Mouse (Mus musculus) thymus, adult 18-20 months (tissue): ENCODE measurements around the gene Il2rb.

ENCODE experiments used
- DNase-seq, 2 experiments: peaks; one replicate each; pipeline ENCODE4 v3.0.0; 2022; ENCODE audit warnings: mixed read lengths in 2 of 2

Il2rb gene

GRCm38 (mm10) chr15:78494968-78495406 is at the start of gene Il2rb:
Gene Il2rb (minus strand): TSS chr15:78495271.
- peak in 1 of 2 experiments; percentile 42 for DNase-seq

GRCm38 (mm10) chr15:78544561-78545001 is 49.5 kb upstream of the Il2rb start, which contains the start of gene Sstr3:
Gene Sstr3 (minus strand): TSS chr15:78544685.
- DNase-seq = no peak

GRCm38 (mm10) chr15:78544041-78544440 is 49.0 kb upstream of the Il2rb start:
- no peak for DNase-seq

- no peak for DNase-seq
These were observed 47.8 kb upstream of the Il2rb start for GRCm38 (mm10) chr15:78542767-78543303.

GRCm38 (mm10) chr15:78542098-78542766 is 47.2 kb upstream of the Il2rb start:
- no peak for DNase-seq

GRCm38 (mm10) chr15:78541606-78542005 is 46.5 kb upstream of the Il2rb start:
- no peak for DNase-seq

- no peak for DNase-seq
These were observed 46.0 kb upstream of the Il2rb start for GRCm38 (mm10) chr15:78541036-78541435.

- DNase-seq = no peak
These were observed 40.8 kb upstream of the Il2rb start for GRCm38 (mm10) chr15:78535723-78536421.

- no peak for DNase-seq
These were observed 38.3 kb upstream of the Il2rb start for GRCm38 (mm10) chr15:78533346-78533835.

GRCm38 (mm10) chr15:78532566-78533345 is 37.7 kb upstream of the Il2rb start:
- DNase-seq = no peak

GRCm38 (mm10) chr15:78531901-78532469 is 36.9 kb upstream of the Il2rb start:
- DNase-seq = peak; percentile 87 to 91

GRCm38 (mm10) chr15:78531451-78531720 is 36.3 kb upstream of the Il2rb start:
- no peak for DNase-seq

GRCm38 (mm10) chr15:78530671-78531450 is 35.8 kb upstream of the Il2rb start, which contains the start of gene C1qtnf6:
Gene C1qtnf6 (minus strand): TSS chr15:78531416.
- no peak for DNase-seq

- DNase-seq = no peak
These were observed 35.1 kb upstream of the Il2rb start for GRCm38 (mm10) chr15:78530141-78530540.

- DNase-seq = no peak
These were observed 34.4 kb upstream of the Il2rb start for GRCm38 (mm10) chr15:78529428-78529990.

- no peak for DNase-seq
These were observed 33.8 kb upstream of the Il2rb start for GRCm38 (mm10) chr15:78528726-78529411.

- DNase-seq = no peak
These were observed 32.9 kb upstream of the Il2rb start for GRCm38 (mm10) chr15:78527973-78528372.

GRCm38 (mm10) chr15:78524163-78524562 is 29.1 kb upstream of the Il2rb start:
- DNase-seq = no peak

GRCm38 (mm10) chr15:78521892-78522291 is 26.8 kb upstream of the Il2rb start:
- no peak for DNase-seq

GRCm38 (mm10) chr15:78521331-78521730 is 26.3 kb upstream of the Il2rb start:
- no peak for DNase-seq
